Mouse (Mus musculus) liver, embryonic 14.5 days (tissue): ENCODE measurements around the gene 4930402H24Rik. TPM values are rescaled to one million over a fixed set of nuclear protein-coding genes. Genes with fewer than 3 reads are reported as not detected.

ENCODE experiments used
- ATAC-seq: fragments of 200-750 bp; cut with Nextera tagmentation; 2 replicates; pipeline ENCODE4 v1.8.0; 2017; ENCODE audit warnings: moderate number of reproducible peaks, mild to moderate bottlenecking, moderate library complexity; ENCODE audit not compliant: insufficient read depth
- DNase-seq, 3 experiments: peaks; one replicate each; pipeline ENCODE4 v3.0.0-alpha.2; 2012 to 2013; ENCODE audit warnings: low read depth in 3 of 3, low spot score in 3 of 3
- H3K27ac ChIP-seq: fragments of 300-500 bp; sonication (generic); 2 replicates; pipeline ENCODE4 v1.5.1; 2014; ENCODE audit warnings: moderate library complexity, mild to moderate bottlenecking, control low read depth, inconsistent platforms
- H3K27me3 ChIP-seq: fragments of 300-500 bp; sonication (generic); 2 replicates; pipeline ENCODE4 v1.6.1; 2014; ENCODE audit warnings: mild to moderate bottlenecking, low read length, moderate library complexity; ENCODE audit not compliant: control insufficient read depth, insufficient read depth
- H3K36me3 ChIP-seq: fragments of 300-500 bp; sonication (generic); replicated peaks from 2 replicates; pipeline ENCODE4 v1.6.1; 2014; ENCODE audit warnings: low read depth; ENCODE audit not compliant: control insufficient read depth, insufficient read depth
- H3K4me1 ChIP-seq, 2 experiments: fragments of 200-500 bp in 1 of 2; fragments of 300-500 bp in 1 of 2; sonication (generic) in 1 of 2; replicated peaks; 2 replicates each; pipeline ENCODE4 v1.6.1; 2012 to 2014; ENCODE audit warnings: antibody characterized with exemption in 1 of 2, inconsistent platforms in 1 of 2, low read length in 1 of 2; ENCODE audit not compliant: control insufficient read depth in 2 of 2, insufficient read depth in 2 of 2
- H3K4me2 ChIP-seq: fragments of 300-500 bp; sonication (generic); 2 replicates; pipeline ENCODE4 v1.6.1; 2014; ENCODE audit warnings: low read depth, mild to moderate bottlenecking, control low read depth, moderate library complexity
- H3K4me3 ChIP-seq, 2 experiments: fragments of 200-500 bp in 1 of 2; fragments of 300-500 bp in 1 of 2; sonication (generic) in 1 of 2; 2 replicates each; pipeline ENCODE4 v1.5.1; 2012 to 2014; ENCODE audit warnings: low read depth in 2 of 2, low read length in 2 of 2, mild to moderate bottlenecking in 2 of 2, control low read depth in 1 of 2, inconsistent platforms in 1 of 2, moderate library complexity in 1 of 2; ENCODE audit not compliant: insufficient read depth in 1 of 2
- H3K9ac ChIP-seq: fragments of 300-500 bp; sonication (generic); replicated peaks from 2 replicates; pipeline ENCODE4 v1.6.1; 2014; ENCODE audit warnings: mild to moderate bottlenecking, control low read depth, moderate library complexity
- H3K9me3 ChIP-seq: fragments of 300-500 bp; sonication (generic); 2 replicates; pipeline ENCODE4 v1.6.1; 2016; ENCODE audit warnings: low read length, mixed read lengths; ENCODE audit not compliant: control insufficient read depth
- CTCF ChIP-seq: IDR thresholded peaks from 2 replicates; pipeline ENCODE4 v1.5.1; 2016; ENCODE audit warnings: antibody characterized with exemption, low read depth, control low read depth
- EP300 ChIP-seq: IDR thresholded peaks from 2 replicates; pipeline ENCODE4 v1.6.1; 2016; ENCODE audit warnings: antibody characterized with exemption, low read depth
- WGBS: fragments of 180-500 bp; shearing (Covaris S2); extraction: QIAGEN DNeasy Blood & Tissue Kit; methylation state at CpG from one replicate; pipeline ENCODE4 v1.1.7; 2014; ENCODE audit not compliant: insufficient replicate concordance; 5-methylcytosine and 5-hydroxymethylcytosine counted together
- polyA plus RNA-seq, 2 experiments: library from polyadenylated mRNA; depleted of rRNA in 1 of 2; stranded (reverse) in 1 of 2; unstranded in 1 of 2; fragments of >200 nt; fragmentation: Nextera tagmentation in 1 of 2; extraction: Ambion mirVana in 1 of 2; gene quantifications; 2 replicates each; pipeline versions ENCODE4 v1.2.1 to v1.2.3; 2012 to 2014

4930402H24Rik gene
- polyA plus RNA-seq, 2 experiments, result 4.4 to 6.9 TPM

GRCm38 (mm10) chr2:130928530-130928929 is 22.3 kb upstream of the 4930402H24Rik start:
- Histone ChIP-seq H3K4me3 (no peak overlapping the region), H3K9me3 (no peaks in the 10 kb centered on the region), H3K4me2 (no peak overlapping the region), H3K4me1 (peaks cover 0 to 7% of the 10 kb centered on the region in 2 experiments; a peak in 2 of 4 replicates), H3K36me3 (no peaks in the 10 kb centered on the region), H3K27me3 (no peaks in the 10 kb centered on the region), H3K27ac (no peak overlapping the region), H3K9ac (no peak overlapping the region)
- DNase-seq (no peak), ATAC-seq (no peak)
- TF ChIP-seq EP300 (no peak), CTCF (no peak)

- DNase-seq (no peak), ATAC-seq (no peak)
- no peak overlapping the region for H3K27ac ChIP-seq
- 71% methylated on average over 4 of the region's 4 CpGs for WGBS
- H3K9me3 ChIP-seq, result no peaks in the 10 kb centered on the region
- no peak overlapping the region for H3K4me2 ChIP-seq
- peaks cover 0 to 7% of the 10 kb centered on the region in 2 experiments; a peak in 2 of 4 replicates for H3K4me1 ChIP-seq
- TF ChIP-seq EP300 (no peak), CTCF (no peak)
- H3K36me3 ChIP-seq, result no peaks in the 10 kb centered on the region
- no peak overlapping the region for H3K9ac ChIP-seq
- no peaks in the 10 kb centered on the region for H3K27me3 ChIP-seq
- no peak overlapping the region for H3K4me3 ChIP-seq
These were observed 21.8 kb upstream of the 4930402H24Rik start for GRCm38 (mm10) chr2:130928031-130928430.

GRCm38 (mm10) chr2:130924950-130925349 is 18.7 kb upstream of the 4930402H24Rik start:
- H3K4me2 ChIP-seq, result no peak overlapping the region
- H3K4me3 ChIP-seq, result no peak overlapping the region
- DNase-seq (no peak), ATAC-seq (no peak)
- 62% methylated on average over 2 of the region's 2 CpGs for WGBS
- TF ChIP-seq EP300 (no peak), CTCF (no peak)
- no peaks in the 10 kb centered on the region for H3K9me3 ChIP-seq
- H3K27ac ChIP-seq, result no peak overlapping the region
- H3K4me1 ChIP-seq, result peaks cover 0 to 2% of the 10 kb centered on the region in 2 experiments; a peak in 2 of 4 replicates
- H3K27me3 ChIP-seq, result no peaks in the 10 kb centered on the region
- no peaks in the 10 kb centered on the region for H3K36me3 ChIP-seq
- no peak overlapping the region for H3K9ac ChIP-seq

GRCm38 (mm10) chr2:130919062-130919593 is 12.9 kb upstream of the 4930402H24Rik start:
- no peak overlapping the region for H3K4me3 ChIP-seq
- H3K9me3 ChIP-seq, result no peaks in the 10 kb centered on the region
- H3K4me1 ChIP-seq, result no peaks in the 10 kb centered on the region
- H3K27me3 ChIP-seq, result no peaks in the 10 kb centered on the region
- ATAC-seq, result no peak
- no peak overlapping the region for H3K4me2 ChIP-seq
- DNase-seq, result no peak
- no peaks in the 10 kb centered on the region for H3K36me3 ChIP-seq
- no peak overlapping the region for H3K9ac ChIP-seq
- H3K27ac ChIP-seq, result no peak overlapping the region
- 72% methylated on average over 5 of the region's 5 CpGs for WGBS
- TF ChIP-seq CTCF, result no peak
- no peak for TF ChIP-seq EP300

- Histone ChIP-seq H3K4me3 (no peak overlapping the region), H3K27me3 (no peaks in the 10 kb centered on the region), H3K27ac (no peak overlapping the region), H3K36me3 (no peaks in the 10 kb centered on the region), H3K4me1 (no peaks in the 10 kb centered on the region), H3K9ac (no peak overlapping the region), H3K9me3 (no peaks in the 10 kb centered on the region), H3K4me2 (no peak overlapping the region)
- DNase-seq, result no peak
- WGBS, result 75% methylated on average over 1 of the region's 1 CpGs
- ATAC-seq, result no peak
- TF ChIP-seq CTCF, result no peak
These were observed 11.5 kb upstream of the 4930402H24Rik start for GRCm38 (mm10) chr2:130917686-130918085.
